Comparison of ENCODE assay signal across 24 mouse cellular contexts in the genomic region with DNA sequence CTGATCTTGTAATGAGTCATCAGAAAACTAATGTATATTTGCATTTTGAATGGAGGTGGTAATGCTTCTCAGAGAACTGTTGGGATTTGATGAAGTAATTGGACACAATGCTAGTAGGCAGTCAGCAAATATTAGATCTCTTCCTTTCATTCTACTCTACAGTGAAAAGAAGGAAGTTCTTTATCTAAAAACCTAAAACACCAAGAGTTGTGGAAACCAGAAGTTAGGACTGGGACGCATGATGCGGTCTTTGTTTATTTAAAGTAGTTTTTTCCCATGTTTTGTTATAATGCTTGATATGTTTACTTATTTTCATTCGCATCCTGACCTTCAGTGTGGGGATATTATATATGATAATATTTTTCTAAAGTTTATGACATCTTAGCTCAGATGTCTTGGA.
"Had no signal": no experiment of that assay in that cellular context is flagged by ENCODE, and none has a peak within 500 bp of the region (broad histone marks: within the 10 kb centered on the region; RNA-seq: fewer than 3 reads in every experiment).

No protein-coding gene starts in this region.

- H3K4me1 ChIP-seq: hindbrain, embryonic 13.5 days; hindbrain, embryonic 15.5 days; kidney, embryonic 15.5 days; limb, embryonic 10.5 days had no signal

- H3K27ac ChIP-seq: heart, embryonic 10.5 days; hindbrain, embryonic 13.5 days; hindbrain, embryonic 15.5 days; hindbrain, postnatal 0 days; kidney, embryonic 15.5 days; kidney, postnatal 0 days; limb, embryonic 10.5 days; limb, embryonic 12.5 days; liver, embryonic 15.5 days had no signal

- H3K9me3 ChIP-seq: heart, embryonic 10.5 days; heart, embryonic 12.5 days; hindbrain, embryonic 13.5 days; hindbrain, embryonic 15.5 days; kidney, embryonic 15.5 days; limb, embryonic 10.5 days; limb, embryonic 12.5 days; liver, embryonic 15.5 days had no signal

- ATAC-seq: hindbrain, postnatal 0 days; intestine, embryonic 16.5 days; liver, postnatal 0 days had no signal

- H3K9ac ChIP-seq: heart, embryonic 12.5 days; hindbrain, embryonic 13.5 days; hindbrain, embryonic 15.5 days; kidney, embryonic 15.5 days; limb, embryonic 12.5 days; liver, embryonic 15.5 days; liver, postnatal 0 days had no signal

- DNase-seq: gastrocnemius, postnatal 14 days; gastrocnemius, postnatal 36 days; heart, adult 18-20 months; heart, postnatal 10 days; heart, postnatal 36 days; kidney, adult 11 months; kidney, adult 2 months; kidney, adult 9 months; kidney, postnatal 14 days; kidney, postnatal 36 days; layer of hippocampus, adult 9-11 months; layer of hippocampus, postnatal 36 days; liver, postnatal 0 days had no signal

- H3K4me2 ChIP-seq: heart, embryonic 12.5 days; hindbrain, embryonic 13.5 days; hindbrain, embryonic 15.5 days; kidney, embryonic 15.5 days; limb, embryonic 12.5 days; liver, embryonic 15.5 days had no signal

- H3K27me3 ChIP-seq: heart, embryonic 12.5 days; hindbrain, embryonic 13.5 days; hindbrain, embryonic 15.5 days; kidney, embryonic 15.5 days; limb, embryonic 12.5 days; liver, embryonic 15.5 days had no signal

- H3K4me3 ChIP-seq: heart, embryonic 10.5 days; heart, embryonic 12.5 days; hindbrain, embryonic 13.5 days; hindbrain, embryonic 15.5 days; kidney, embryonic 15.5 days; limb, embryonic 10.5 days; limb, embryonic 12.5 days; liver, embryonic 15.5 days had no signal
